Mouse (Mus musculus) gastrocnemius, postnatal 4 days (tissue): ENCODE measurements around the gene Arhgap6. TPM values are rescaled to one million over a fixed set of nuclear protein-coding genes. Genes with fewer than 3 reads are reported as not detected.

Experiments used
- DNase-seq, 2 experiments: peaks; one replicate each; pipeline ENCODE4 v3.0.0; 2021 to 2022; ENCODE audit warnings: low spot score in 2 of 2, mixed read lengths in 2 of 2
- total RNA-seq, 2 experiments: library from RNA; stranded (reverse); gene quantifications; 2 replicates each; pipeline ENCODE4 v1.2.3; 2021

Arhgap6 gene
- total RNA-seq, 2 experiments from 2014 or later, result 8.5 TPM

DNA sequence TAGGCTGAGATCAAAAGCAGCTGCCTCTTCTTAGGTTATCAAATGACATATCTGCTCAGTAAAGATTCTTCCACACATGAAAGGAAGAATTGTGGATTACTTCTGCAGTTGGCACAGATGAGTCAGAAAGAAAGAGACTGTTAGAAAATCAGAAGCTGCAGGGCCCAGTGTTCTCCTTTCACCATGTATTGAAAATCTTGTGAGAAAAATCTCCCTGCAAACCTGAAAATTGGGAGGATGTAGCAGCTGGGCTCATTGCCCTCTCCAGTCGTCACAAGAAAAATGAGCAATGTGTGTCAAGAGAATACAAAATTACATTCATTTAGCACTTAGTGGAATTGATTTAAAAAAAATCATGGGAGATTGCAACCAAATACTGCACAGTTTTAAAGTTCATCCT lies 180.5 kb downstream of the Arhgap6 start:
- no peak for DNase-seq

DNA sequence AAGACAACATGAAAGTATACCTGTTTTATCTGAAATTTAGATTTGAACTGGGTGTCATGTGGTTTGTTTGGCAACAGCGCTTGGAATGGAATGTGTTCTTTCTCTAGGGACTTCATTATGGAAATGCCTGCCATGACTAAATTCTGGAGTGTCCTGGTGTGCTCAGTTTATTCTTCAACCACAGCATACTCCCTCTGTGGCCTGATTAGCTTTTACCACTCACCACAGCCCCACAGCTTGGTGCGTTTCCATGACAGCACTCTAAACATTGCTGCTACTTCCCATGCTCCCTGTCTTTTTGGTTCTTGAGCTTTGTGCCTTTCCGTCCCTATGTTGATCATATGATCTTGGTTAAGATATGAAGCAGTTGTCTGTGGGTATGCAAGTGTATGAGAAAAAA lies 182.9 kb downstream of the Arhgap6 start:
- no peak for DNase-seq

DNA sequence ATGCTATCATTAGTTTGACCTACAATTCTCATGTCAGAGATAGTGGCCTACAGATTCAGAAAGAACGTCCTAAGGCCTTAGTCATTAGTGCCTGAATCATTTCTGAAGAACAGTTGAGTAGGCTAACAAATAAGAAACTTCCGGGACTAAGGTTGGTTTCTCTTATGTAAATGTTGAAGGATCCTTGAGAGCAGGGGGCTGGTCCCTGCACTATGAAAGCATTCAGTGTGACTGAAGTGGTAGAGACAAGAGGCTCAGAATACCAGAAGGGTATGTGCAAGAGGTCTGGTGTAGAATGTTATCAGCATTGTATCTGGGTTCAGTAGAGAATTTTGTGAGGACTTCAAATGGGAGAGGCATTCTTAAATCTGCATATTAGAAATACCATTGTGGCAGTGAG lies 185.5 kb downstream of the Arhgap6 start:
- DNase-seq, result no peak

DNA sequence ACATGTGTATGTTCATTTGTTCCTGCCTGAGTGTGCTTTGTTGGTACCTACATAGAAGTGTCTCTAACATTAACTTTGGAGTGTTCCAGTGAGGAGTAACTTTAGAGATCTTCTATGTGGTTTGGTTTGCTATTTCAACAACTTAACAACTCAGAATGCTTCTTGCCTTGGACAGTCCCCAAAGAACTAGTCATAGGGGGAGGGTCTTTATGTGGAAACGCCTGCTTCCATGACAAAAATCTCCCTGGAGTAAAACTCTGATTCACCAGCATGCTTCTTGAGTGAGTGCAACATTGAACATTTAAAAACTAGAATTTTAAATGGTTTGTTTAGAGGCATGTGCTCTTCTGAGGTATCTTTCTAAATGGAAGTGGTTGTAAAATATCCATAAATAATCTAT lies 212.2 kb downstream of the Arhgap6 start:
- no peak for DNase-seq

DNA sequence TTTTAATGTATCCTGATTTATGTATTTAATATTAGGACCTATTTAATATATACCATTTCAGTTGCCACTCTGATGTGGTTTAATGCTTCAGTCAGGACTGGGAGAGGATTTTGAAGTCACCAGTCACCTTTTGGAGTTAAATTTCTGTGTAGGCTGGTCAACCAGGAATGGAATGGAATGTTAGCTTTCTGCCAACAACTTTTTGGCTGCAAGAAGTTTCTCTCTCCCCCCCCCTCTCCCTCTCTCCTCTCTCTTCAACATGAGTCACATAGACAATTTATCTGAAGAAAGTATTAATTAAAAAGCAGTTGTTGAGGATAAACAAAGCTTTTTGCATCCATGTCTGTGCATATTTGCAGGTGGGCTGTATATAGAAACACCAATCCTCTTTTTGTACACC lies 217.8 kb downstream of the Arhgap6 start:
- DNase-seq, result no peak

DNA sequence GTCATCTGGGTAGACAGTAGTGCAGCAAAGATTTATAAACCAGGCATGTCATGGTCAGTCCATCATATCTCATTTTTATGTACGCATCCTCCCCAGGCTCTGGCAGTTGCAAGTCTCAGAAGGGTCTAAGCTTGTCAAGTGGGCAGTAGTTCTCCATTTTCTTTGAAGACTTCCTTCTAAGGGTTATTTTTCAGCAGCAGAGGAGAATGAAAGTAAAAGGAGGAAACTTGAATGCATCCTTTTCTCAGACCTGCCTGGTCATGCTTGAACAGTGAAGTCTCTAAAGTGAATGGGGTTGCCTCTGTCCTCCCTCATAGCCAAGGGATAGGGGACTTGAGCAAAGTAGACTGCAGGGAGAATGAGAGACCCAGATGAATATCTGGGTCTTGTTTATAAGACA lies 239.5 kb downstream of the Arhgap6 start:
- no peak for DNase-seq

DNA sequence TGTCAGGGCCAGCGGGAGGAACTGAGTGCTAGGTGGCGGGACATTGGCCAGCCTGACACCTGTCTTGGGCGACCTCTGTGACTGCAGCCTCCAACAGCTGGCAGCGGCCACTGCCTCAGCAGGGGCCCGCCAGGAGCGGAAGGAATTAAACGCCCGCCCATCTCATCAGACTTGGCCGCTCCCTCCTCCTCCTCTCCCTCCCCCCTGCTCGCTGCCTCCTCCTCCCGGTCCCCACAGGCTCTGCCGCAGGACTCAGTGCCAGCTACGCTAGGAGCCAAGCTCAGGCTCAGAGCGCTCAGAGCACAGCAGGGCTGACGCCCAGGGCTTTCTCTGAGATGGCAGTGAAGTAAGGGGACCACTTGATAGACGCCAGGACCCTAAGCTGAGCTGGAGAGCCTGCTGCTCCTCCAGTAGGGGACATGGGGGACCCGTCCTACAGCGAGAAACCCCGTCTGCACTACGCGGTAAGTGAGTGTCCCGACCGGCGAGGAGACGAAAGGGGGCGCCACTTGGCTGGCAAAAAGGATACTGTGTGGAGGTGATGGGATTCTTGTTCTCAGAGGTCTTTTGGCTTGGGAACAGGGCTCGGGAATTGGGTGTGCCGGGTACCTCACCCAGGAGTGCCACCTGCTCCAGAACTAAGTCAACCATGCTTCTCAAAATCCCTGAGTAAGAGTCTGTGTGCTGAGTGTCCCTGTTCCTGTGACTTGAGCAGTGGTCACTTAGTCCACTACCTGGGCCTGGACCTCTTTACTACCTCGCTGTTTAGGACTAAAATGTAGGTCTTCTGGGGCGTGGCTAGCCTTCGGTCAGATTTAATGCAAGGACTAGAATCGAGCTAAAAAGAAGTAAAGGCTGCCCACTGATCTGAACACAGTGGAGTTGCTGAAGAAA lies 241.8 kb downstream of the Arhgap6 start:
- peak; percentile 50 to 66 for DNase-seq

DNA sequence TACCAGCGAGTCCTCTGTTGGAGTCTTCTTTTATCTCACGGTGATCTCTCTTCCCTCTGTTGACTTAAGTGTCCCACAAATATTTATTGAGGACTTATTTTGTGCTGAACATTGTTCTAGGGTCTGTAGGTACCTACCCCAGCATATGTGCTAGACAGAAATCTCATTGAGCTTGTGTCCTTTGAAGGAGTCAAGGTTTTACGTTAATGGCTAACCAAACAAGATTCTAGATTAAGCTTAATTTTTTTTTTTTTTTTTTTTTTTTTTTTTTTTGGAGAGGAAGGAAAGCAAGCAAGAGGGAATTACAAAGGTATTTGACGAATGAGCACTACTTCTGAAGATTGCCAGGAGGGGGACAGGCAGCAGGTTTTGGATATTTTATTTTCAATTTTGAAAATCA lies 242.5 kb downstream of the Arhgap6 start:
- DNase-seq, result no peak

DNA sequence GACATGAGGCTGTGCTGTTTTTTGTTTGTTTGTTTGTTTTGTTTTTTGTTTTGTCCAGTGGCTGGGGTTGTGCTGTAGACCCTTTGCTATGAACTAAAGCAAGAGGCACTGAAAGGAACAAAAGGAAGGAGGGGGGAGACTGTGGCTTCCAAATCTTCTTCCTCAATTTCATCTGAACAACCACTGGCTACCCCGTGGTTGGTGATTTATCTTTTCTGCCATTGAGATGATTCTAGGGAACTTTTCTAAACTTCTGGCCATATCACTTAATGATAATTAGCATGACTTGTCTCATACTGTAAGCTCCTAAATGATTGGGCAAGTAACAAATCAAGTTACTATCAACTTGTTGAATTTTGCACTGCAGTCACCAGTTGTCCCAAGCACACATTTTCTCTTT lies 249.0 kb downstream of the Arhgap6 start:
- DNase-seq, result no peak

DNA sequence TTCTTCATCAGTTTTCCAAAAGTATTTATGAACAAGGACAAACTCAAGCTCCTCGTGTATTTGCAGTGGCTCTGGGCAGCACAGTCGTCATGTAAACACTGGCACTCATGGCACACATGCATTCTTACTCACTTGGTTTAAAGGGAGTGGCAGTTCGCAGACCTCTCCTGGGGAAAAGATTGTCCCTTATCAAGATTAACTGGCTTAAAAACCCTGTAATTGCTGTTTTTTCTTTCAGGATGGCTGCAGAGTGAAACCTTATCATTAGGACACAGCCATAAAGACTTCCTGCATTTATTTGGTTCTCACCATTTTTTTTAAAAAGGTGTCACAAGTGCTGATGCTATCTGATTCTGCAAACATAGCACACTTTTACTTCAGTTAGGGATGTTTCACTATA lies 252.7 kb downstream of the Arhgap6 start:
- no peak for DNase-seq

DNA sequence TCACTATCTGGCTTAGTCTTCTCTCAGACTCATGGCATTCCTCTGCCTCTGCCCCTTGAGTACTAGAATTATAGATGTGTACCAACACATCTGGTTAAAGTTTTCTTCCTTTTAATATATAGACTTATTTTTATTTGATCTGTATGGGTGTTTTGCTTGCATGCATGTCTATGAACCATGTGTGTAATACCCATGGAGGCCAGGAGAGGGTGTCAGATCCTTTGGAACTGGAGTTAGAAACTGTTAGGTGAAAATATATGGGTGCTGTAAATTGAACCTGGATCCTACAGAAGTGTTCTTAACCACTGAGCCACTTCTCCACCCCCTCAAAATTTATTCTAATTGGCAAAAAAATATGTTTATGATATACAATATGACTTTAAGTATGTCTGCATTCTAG lies 254.7 kb downstream of the Arhgap6 start:
- no peak for DNase-seq

DNA sequence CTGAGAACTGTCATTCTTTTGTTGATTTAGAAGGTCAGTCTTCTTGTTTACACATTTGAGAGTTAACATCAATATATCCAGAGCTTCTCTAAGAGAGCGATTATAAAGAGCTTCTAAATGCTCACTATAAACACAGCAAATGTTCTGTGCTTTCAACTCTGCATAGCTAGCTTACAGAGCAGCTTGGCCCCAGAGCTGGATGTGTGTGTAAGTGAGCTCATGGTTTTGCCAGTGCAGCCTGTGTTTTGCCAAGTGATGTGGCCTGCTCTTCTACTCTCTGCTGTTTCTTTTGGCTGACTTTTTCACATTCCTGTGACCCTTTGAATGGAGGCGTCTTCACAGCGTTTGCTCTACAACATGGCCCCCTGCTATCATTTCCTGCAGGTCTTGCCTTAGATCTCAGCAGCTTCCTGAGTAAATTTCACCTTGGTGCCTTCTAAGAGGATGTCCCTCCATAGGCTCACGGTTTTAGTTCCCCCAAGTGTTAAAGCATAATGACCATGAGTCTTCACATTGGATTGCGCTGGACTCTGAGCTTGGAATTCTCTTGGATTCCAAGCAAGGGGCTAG lies 259.1 kb downstream of the Arhgap6 start:
- DNase-seq, result no peak

DNA sequence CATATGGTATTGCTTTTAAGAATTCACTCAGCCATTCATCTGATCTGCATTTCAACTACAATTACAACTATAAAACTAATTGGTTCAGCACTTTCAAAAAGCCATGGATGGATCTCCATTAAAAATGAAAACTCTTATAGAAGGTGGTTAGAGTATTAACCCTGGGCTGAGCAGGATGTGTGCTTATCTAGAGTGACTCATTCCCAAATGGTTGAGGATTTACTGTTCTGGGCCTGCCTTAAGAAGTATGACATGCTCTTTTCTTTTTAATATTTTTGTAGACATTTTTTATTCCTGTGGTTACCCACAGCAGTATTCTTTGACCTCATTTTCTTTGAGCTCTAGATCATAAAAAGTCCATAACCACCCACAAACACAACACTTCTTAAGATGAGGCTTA lies 267.7 kb downstream of the Arhgap6 start:
- no peak for DNase-seq

DNA sequence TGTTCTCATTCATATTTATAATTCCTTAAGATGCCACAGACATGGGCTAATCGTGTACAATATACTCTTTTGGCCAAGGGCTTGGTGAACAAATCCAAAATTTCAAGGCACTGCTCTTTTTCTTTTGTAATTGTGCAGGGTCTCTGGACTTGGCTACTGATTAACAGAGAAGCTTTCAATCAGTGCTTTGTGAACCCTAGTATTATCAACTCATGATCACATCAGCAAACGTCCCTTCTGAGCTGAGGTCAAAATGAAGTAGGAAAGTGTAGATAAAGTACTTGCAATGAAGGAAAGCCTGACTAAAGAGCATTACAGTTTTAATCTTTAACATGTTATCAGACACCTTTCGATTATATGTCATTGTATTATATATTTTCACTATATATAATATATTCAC lies 270.4 kb downstream of the Arhgap6 start:
- DNase-seq, result no peak

DNA sequence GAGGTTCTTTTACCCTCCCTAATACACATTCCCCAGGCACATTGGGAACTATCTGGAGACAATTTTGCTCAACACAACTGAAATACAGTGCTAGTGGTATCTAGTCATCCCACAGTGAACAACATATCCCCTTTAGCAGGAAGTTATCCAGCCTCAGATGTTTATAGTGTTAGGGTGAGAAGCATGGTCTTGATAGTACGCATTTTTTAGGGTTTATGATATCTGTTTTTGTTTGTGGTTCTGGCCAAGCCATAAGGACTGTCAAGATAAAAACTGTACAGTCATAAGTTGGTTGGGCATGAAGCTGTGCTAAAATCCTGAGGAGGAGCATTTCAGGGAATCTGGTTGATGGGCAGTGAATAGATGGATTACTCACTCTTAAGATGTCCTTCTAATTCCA lies 271.0 kb downstream of the Arhgap6 start:
- no peak for DNase-seq

DNA sequence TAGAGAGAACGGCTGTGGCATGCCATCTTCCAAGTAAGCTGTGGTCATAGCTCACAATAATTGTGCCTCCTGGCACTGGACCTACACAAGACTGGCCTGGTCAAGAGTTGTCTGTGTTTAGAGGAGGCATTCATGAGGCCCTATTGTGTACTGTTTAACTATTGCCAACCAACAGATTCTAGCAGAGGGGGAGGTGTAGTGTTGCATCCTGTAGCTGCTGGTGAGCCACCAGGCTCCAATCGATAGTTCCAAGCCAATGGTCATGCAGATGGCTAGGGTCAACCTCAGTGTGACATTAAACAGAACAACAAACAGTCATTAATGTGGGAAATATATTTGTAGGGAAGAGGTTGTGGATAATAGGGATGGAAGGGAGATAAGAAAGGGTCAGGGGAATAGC lies 280.1 kb downstream of the Arhgap6 start:
- no peak for DNase-seq

DNA sequence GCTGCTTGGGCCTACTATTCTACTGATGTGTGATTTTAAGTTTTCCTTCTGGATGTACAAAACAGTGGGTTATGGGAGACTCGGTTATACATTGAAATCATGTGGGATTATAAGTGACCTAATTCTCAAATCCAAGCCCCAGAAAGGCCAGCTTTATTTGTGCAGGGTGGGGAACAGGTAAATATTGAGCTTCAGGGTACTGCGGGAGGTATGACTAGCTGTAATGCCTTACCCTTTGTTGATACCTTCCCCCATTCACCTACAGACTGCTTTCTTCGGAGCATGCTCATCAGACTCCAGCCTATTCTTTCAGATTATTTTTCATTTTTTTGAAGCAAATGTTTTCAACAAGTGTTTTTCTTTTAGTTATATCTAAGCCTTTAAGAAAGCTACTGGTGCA lies 286.7 kb downstream of the Arhgap6 start:
- no peak for DNase-seq

DNA sequence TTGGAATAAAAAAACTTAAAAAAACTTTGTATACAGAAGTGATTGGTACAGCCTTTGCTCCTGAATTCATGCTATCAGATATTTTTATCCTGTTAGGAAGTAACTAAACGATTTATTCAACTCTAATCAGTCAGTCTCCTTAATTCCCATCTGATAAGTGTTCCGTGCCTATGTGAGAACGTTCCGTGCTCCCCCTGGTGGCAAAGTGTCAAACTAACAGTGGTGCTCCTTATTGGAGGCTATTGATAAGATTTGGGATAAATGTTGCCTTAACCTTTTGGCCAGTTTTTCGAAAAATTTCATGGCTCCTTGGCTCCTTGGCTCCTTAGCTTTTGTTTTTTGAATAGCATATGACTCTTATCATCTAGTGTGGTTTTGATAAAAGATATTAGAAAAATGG lies 291.0 kb downstream of the Arhgap6 start:
- peak; percentile 26 to 32 for DNase-seq

DNA sequence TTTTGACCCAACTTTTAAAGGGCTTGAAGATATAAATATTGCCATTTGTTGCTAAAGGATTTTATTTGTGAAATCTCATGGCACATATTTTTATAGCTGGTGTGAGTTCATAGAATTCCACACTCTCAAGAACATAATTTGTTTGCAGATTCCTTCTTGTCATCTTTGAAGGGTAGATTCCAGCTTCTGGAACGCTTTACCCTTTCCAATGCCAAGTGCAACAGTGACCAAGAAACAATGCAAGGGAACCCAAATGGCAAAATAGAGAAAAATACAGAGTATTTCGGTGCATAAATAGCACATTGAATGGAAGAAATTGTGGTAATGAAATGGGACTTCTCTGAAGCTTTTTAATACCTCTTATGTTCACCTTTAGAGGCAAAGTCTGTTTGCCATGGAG lies 294.3 kb downstream of the Arhgap6 start:
- no peak for DNase-seq

DNA sequence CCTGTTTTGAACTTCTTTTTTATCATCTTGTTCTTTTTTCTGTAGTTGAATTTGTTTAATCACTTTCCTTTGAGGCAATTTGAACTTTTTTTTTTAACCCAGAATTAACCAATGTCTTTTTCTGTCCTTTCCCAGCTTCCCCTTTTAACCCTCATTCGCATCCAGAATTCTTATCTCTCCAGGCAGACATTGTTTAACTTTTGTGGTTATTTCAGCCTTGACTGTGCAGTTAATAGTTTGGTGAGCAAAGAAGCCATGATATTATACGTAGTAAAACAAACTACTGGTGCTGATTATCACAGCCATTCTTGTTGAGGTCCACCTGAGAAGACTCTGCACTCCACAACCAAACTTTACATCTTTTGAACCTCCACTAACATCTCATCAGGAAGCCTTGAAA lies 299.7 kb downstream of the Arhgap6 start:
- no peak for DNase-seq

DNA sequence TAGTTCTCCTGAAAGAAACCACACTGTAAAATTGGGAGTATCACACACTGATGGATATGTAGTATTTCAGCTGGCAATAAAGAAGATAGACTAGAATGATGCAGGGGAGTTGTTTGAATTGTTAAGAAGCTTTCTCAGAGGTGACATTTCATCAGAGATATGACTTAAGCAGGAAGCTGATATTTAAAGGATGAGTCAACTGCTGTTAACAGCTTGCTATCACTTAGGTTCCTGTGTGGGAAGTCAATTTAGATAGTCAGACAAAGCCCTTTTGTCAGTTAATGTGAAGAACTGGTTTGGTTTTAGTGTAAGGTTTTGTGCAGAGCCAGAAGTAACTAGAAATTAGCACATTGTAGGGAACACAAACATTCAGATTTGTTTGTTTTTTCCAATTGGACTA lies 300.7 kb downstream of the Arhgap6 start:
- no peak for DNase-seq

DNA sequence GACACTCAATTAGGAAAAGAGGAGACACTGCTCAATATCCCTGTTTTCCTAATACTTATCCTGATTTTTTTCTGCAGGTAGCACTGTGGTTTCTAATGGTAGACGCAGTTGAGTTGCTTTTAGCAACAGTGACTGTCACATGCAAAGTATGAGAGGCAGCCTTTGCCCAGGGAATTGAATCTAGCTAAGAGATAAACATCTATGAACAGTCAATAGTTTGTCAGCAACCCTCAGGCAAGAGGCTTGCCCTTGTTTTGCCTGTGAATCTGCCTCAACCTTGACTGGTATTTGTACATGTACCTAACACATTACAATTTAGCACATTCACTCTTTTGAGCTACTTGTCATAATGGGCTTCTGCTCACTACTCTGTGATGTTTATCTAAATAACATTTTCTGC lies 307.8 kb downstream of the Arhgap6 start:
- DNase-seq, result no peak

DNA sequence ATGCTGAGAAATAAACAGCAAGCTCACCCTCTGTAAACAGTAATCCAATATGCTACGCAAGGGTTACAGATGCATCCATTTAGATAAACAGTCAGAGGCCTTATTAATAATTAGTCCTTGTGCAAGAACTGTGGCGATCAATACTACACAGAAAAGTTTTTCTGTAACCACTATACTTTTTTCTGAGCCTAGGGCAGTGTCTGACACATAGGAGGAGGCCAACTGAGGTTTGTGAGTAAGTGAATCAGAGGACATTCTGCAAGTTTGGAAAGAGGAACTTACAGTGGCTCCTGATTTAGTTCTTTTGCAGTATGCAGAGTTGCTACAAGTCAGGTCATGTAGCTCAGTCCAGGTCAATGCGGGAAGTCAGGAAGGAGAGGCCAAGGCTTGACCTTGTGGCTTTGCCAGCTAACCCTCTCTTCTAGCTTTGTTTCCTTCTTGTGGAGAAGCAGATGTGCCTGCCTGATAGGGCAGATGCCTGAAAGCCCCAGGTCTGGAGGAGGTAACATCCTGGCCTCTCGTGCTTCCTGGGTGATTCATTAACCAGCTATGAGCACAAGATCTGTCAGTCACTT lies 311.2 kb downstream of the Arhgap6 start:
- no peak for DNase-seq
